In genomic region chr13:62901139-62901538, GRCm38 (mm10) we compare ENCODE assay signal across 22 mouse cellular contexts. TPM values are rescaled to one million over a fixed set of nuclear protein-coding genes. Genes with fewer than 3 reads are reported as not detected.
"Had no signal": no experiment of that assay in that cellular context is flagged by ENCODE, and none has a peak within 500 bp of the region (broad histone marks: within the 10 kb centered on the region; RNA-seq: fewer than 3 reads in every experiment).

No protein-coding gene starts in this region.

- ATAC-seq: hindbrain, embryonic 16.5 days; inflammation-experienced regulatory T-cells, adult 6 months; intestine, embryonic 15.5 days; intestine, postnatal 0 days had no signal

- DNase-seq: gastrocnemius, postnatal 14 days; gastrocnemius, postnatal 36 days; heart, adult 2 months; heart, postnatal 4 days; kidney, adult 18-20 months; kidney, adult 9 months; kidney, postnatal 14 days; kidney, postnatal 36 days; layer of hippocampus, adult 9-11 months; layer of hippocampus, postnatal 36 days; liver; liver, embryonic 13.5 days had no signal

RNA-seq across cellular contexts. Expression of gene Fbp1, which starts 13.1 kb away (rescaled TPM):
- total RNA-seq: gastrocnemius, postnatal 14 days; gastrocnemius, postnatal 36 days; heart, adult 2 months; heart, postnatal 25 days had no signal

RNA-seq across cellular contexts. Expression of gene Fbp2, which starts 42.9 kb away (rescaled TPM):
- total RNA-seq: layer of hippocampus, adult 18-20 months; layer of hippocampus, adult 8-10 months; layer of hippocampus, postnatal 36 days; left cerebral cortex, adult 18-20 months; left cerebral cortex, adult 8-10 months; left cerebral cortex, postnatal 36 days had no signal
